Mouse (Mus musculus) adrenal gland, adult 8-10 months (tissue): ENCODE measurements around the gene Ass1. TPM values are rescaled to one million over a fixed set of nuclear protein-coding genes. Genes with fewer than 3 reads are reported as not detected.

Experiments used
- DNase-seq: peaks from one replicate; pipeline ENCODE4 v3.0.0; 2022
- total RNA-seq, 4 experiments: library from RNA; stranded (reverse); gene quantifications; 2 replicates each; pipeline ENCODE4 v1.2.4; 2022

Gene Ass1
- total RNA-seq, 4 experiments from 2014 or later, result 23.3 to 46.1 (median 34.9) TPM

DNA sequence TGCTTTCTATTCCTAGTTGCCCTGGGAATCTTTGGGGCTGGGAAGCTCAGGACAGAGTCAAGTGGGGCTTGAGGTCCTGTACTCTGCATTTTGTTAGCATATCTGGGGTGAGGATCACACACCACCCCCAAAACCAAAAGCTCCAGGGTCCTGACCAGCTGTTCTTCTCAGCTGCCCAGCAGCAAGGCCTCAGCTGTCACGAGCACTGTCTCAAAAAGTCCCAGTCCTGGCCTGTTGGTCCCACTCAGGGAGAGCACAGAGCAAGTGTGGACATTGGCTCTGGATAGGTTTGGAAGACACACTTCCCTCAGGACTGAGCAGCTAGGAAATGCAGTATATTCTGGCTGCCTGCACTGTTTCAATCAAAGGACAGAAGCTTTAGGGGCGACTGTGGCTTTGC lies 20.5 kb downstream of the Ass1 start:
- DNase-seq, result no peak

DNA sequence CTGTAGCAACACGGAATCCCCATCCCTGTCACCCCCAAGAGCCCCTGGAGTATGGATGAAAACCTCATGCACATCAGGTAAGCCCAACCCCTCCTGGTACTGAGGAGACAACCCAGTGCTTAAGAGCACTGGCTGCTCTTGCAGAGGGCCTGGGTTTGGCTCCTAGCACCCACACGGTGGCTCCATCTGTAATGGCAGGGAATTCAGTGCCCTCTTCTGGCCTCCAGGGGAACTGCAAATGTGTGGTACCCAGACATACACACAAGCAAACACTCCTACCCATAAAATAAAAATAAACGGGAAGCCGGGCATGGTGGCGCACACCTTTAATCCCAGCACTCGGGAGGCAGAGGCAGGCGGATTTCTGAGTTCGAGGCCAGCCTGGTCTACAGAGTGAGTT lies 22.3 kb downstream of the Ass1 start:
- no peak for DNase-seq

DNA sequence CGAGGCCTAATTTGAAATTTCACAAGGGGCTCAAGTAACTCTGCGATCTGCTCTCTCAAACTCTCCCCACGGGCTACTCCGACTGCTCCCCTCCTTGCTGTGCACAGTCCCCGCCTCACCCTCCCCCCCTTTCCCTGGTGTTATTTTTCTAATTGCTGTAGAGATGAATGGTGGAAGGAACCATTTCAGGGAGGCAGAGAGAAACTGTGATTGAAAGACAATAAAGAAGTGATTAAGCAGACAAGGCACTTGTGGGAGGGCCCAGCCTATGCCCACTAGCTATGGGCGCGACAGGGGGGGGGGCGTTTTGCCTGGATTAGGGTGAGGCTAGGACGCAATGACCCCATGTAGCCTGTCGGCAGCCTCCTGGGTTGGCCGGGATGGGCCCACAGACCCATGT lies 23.2 kb downstream of the Ass1 start:
- no peak for DNase-seq

DNA sequence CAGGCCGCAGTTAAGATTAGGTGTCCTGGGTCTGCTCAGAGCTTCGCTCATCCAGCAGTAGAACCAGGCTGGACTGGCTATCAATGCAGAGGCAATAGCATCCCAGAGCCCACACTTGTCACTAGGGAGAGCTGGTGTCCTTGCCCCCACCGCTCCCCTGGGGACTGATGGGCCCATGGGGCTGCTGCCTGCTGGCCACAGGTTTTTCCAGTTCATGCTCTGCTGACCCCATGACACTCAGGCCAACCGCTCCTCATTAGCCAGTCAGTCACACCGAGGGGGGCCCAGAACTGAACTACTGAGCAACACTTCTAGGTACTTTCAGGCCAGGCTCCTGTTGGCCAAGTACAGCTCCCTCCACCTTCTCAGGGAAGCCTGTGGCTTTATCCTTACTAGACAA lies 24.3 kb downstream of the Ass1 start:
- no peak for DNase-seq

DNA sequence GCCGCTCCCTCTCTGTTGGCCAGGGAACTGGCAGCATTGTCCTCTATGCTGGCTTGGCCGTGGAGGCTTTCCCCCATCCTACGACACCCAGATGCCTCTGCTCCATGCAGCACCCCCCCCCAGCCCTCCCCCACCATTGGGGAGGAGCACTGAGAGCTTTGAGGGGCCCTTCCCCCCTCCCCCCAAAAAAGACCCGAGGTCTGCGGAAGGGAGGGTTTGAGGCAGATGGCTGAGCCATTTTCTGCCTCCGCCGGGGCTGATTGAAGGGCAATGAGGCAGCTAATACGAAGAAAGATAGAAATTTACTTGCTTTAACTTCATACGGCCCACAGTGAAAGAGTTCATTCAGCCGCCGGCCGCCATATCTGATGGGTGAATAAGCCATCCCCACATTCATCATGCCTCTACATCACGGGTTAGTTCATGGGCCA lies 25.1 kb downstream of the Ass1 start:
- no peak for DNase-seq

DNA sequence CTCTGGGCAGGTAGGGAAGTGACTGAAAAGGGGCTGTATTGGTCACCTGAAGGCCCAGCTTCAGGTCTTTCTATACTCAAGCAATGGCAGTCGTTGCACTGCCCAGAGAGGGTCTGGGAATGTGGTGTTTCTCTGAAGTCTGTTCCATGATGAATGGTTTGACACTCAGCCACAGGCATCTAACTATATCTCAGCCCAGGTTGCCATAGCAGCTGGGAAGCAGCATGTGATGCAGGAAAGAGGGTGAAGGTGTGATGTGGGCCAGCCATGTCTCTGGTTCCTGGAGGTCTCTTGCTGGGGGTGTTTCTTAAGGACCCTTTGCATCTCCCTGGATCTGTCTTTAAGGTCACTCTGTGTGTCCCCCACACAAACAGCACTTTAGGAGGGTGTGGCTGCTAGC lies 26.1 kb downstream of the Ass1 start:
- DNase-seq, result no peak

DNA sequence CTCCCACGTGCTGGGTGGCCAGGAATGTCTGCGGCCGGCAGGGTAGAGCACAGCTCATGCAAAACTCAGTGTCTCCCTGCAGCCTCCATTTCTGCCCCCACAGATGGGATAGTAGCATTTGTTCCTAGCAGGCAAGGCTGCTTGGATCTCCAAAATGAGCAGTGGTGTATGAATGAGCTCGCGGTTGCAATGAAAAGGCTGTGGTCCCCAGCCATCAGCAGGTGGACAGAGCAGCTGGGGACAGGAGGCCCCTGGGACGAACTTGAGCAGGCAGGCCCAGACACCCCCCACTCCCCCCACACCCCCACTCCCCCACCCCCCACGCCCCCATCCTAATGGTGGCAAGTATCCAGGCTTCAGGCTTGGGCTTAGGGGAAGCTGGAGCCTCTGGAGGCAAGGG lies 27.1 kb downstream of the Ass1 start:
- no peak for DNase-seq

DNA sequence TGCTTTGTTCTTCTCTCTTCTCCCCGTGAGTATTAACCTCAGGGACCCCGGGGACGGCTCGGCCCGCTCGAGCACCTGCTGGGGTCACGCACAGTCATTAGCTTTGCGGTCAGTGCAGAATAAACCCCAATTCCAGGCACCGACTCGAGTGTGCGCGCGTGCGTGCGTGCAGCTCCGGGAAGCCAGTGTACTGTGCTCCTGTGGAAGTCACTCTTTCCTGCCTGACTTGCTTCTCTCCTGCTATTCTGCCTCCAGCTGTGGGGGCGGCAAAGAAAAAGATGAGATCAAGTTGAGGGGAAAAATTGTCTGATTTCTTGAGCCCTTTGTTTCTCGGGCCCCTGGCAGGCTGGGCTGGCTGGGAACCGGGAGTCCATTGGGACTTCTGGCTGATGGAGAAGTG lies 27.6 kb downstream of the Ass1 start:
- DNase-seq, result no peak

DNA sequence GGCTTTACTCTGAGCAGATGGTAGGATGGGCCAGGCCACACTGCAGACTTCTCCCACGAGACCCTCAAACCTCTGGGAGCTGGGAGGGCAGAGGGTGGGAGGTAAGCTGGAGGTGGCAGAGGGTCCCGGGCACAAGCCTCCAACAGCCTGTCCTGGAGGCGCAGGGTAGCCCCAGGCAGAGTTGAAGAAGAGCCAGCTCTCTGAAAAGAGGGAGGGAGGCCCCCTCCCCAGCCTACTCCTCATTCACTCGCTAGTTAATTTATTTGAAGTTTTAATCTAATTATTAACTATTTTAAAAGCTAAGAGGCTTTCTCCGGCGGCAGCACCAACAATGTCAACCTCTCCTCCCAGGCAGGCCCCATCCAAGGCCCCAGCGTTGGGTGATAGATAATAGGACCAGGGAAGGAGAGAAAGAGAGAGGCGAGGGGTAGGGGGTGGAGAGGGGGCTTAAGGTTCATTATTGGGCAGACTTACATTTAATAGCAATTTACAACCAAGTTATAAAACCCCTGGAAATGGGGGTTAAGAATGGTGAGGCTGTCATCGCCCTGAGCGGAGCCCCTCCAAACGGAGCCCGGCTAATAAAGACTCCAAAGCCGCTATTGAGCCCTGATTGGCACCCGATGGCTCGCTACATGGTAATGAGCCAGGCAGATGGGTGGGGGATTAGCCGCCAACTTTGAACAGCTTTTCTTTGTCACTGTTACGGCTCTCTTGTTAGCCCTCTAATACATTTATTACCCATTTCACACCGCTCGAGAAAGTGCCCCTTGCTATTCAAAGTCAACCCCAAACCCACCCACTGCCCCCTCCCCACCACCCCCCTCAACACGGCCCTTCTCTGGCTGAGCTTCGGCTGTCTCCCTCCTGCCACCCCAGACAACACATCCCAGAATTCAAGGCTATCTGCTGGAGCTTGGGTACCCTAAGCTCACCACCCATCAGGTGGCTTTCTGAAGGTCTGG lies 29.6 kb downstream of the Ass1 start:
- no peak for DNase-seq

DNA sequence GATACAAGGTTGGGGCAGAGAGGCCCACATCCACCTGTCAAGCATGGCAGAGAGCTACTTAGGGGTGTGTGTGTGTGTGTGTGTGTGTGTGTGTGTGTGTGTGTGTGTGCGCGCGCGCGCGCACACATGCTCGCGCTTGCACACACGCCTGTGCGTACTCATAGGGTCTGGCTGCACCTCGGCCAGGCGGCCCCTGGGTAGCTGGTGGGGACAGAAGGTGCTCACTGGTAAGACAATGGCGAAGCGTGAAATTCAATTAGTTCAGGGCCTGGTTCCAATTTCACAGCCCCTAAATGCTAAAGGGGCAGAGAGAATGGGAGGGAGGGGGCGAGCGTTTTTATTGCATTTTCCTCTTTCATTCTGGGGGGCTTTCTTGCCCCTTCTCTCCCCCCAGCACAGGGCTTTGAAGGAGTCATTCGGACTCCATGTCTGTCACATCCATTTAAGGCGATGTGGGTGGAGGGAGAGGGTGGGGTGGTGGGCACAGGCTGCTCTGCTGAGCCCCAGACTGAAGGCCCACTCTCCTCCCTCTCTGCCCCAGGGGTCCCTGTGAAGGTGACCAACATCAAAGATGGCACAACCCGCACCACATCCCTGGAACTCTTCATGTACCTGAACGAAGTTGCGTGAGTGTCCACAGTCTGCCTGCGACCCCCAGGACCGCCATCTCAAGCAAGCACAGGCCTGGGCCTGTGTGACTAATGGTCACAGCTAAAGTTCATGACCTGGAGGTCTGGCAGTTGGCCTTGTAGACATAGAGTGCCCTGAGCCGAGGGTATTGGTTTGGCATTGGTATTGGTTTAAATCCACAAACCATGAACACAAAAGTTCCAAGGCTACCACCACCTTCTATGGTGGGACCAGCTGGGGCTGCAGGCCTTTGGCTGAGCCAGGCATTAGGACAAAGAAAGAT lies 30.5 kb downstream of the Ass1 start:
- no peak for DNase-seq

DNA sequence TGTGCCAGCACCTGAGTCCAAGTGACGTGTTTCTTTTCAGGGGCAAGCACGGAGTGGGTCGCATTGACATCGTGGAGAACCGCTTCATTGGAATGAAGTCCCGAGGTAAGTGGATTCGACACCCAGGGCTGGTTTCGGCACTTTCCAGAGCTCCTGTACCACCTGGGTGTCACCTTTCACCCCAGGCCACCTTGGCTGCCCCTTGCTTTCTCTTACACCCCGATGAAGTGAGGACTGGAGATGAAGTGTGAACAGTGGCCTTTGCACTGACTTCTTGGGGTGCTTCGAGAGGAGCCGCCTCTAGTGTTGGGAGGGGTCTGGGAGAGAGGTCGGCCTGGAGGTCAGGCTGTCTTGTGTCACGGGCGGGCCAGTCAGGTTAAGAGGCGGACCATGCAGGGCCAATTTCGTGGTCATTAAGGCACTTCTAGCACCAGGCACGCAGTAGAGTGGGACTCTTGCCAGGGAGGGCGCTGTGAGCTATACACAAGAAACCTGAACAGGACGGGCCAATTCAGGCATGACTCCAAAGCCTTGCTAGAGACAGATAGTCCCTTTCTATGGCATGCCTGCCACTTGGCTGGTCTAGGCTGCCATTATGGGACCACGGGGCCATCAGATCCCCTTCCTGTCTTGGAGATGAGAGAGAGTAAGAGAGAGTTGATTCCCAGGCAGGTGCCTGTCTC lies 31.6 kb downstream of the Ass1 start:
- no peak for DNase-seq

DNA sequence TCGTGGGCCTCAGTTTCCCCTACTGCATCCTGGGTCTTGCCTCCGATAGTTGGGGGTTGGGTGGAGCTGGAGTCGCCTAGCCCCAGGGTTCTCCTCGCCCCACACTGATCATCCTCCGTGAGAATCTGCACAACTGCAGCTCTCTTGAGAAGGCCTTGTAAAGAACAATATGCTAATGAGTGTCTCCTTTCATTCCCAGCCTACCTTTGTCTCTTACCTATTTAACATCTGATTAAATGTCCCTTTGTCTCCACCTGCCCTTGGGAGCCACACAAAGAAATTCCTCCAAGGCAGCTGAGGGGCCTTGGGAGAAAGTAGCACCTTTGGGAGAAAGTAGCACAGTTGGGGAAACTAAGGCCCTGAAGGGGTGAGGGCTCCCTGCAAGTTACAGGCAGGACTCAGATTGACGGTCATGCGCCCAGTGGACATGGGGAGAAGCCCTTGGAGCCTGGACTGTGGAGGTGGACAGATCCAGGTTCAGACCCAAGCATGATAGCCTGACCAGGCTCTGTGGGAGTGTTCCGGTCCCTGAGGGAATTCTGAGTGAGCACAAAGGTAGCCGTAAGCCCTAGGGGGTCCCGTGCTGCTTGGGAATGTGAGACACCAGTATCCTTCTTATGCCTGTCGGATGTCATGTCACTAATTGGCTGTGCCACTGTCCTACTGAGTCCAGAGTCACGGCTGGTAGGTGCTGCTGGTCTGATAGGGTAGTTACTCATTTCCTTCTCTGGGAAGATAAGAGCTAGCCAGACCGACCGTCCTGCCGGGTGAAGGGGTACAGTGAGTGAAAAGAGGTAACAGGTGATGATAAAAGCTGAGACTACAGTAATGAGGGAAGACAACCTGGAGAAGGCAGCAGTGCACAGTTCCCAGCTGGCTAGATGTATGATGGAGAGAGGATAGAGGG lies 32.9 kb downstream of the Ass1 start:
- DNase-seq, result no peak

DNA sequence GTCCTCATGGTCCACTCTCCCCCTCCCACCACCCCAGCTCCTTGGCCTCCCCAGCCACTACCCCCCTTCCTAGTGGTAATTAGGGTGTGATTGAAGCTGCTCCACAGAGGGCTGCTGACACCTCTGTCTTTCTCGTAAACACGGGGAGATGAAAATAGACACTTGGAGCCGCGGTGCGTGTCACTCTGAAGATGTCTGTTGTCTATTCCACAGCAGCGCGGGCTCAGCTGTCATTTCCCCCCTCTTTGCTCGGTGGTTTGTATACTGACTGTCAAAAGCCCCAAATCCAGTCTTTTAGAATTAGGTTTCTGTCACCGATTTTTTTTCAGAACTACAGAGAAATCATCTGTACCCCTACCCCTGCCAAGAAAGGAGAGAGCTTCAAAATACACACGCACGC lies 35.5 kb downstream of the Ass1 start:
- DNase-seq, result no peak

DNA sequence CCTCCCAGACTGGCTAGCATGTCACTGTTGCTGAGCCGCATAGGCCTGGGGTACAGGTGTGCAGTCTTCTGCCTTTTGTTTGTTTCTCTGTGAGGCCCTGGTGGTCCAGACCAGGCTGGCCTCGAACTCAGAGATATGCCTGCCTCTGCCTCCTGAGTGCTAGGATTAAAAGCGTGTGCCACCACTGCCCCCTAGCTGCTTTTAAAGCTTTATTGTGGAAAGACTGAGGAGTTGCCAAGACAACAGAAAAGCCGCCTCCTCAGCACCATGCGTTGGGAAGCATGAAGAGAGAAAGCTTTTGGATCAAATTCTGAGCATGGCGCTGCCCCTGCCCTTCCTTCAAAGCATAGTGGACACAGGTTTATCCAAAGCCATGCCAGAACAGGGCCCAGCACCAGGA lies 38.8 kb downstream of the Ass1 start:
- no peak for DNase-seq

DNA sequence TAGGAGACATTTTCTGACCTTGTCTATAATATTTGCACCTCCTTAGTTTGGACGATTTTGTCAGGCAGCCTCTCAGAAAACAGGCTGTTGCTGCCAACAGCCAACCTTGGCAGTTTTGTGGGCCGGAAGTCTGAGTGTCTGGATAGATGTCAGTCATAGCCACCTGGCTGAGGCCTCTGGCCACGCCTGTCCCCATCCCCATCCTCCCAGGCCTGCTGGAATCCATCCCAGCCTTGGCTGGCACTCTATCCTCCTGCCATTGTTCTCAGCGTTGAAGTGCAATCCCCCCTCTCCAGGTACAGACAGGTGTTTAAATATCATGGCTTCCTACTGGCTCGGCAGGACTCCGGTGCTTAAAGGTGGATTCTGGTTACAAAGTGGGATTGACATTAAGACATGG lies 41.3 kb downstream of the Ass1 start:
- DNase-seq, result no peak

DNA sequence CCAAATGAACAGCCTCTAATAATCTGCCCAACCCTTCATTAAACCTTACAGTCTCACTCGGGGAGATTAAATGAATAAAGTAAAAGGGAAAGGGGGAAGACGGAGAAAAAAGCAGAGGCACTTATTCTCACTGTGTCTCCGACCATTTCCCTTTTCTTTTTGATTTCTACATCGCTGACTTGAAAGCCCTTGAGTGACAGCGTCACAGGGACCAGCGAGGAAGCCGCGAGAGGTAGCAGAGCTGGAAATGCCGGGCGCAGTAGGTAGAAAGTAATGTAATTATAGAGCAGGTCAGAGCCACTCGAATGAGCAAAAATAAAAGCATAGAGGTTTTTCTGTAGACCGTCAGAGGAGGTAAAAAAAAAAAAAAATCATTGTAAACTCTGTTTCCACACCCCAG lies 46.5 kb downstream of the Ass1 start:
- DNase-seq, result no peak

DNA sequence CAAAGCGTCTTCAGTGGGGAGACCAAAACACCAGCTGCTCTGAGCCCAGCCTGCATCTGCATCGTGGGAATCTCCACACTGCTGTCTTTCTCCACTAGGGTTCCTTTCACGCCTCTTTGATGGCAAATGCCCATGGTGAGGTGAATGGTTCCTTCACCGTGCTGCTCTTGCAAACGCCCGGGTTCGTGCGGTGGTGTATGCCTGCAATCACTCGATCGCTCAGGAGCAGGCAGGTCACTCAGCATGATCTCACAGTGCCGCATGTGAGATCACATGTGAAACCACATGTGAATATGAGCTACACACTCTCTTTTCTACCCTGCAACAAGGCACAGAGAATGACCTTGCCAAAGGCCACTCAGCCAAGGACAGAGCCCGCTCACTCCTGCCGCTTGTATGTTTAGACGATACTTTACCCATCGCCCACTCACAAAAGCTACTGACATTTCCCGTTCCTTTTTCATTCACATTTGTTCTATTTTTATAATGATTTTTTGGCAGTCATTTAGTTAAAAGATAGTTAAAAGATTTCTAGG lies 51.9 kb downstream of the Ass1 start:
- peak; percentile 46 for DNase-seq

DNA sequence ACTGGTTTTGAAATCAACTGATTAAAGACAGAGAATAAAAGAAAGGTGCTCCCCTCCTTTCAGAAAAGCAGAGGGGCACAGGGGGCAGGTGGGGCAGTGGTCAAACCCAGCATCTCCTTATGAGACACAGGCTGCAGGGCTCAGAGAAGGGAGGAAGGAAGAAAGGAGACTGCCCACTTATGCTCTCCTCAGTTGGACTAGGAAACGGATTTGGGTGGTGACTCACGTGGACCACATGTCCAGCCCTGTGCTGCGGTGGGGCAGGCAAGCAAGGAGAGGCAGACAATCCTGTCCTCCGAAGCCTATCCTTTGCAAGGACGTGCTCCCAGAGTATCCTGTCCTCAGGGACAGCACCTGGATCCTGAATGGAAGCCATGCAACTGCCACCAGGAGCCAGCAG lies 54.6 kb downstream of the Ass1 start:
- DNase-seq, result peak; percentile 69

DNA sequence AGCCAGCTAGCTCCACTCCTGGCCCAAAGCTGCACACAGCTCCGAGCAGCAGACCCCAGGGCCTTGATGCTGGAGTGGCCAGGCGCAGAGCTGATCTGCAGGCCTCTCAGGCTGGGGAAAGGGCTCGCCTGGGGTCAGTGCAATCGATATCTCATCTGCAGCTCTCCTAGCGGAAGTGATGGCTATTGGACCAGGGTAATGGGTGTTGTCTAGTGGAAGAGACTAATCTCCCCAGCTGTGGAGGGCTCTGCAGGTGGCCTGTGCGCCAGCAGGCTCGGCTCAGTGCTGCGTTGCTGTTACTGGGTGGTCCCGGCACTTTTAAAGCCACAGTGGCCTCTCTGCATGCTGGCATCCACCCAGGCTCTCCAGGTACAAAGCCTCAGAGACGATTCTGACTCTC lies 55.8 kb downstream of the Ass1 start:
- DNase-seq, result no peak

DNA sequence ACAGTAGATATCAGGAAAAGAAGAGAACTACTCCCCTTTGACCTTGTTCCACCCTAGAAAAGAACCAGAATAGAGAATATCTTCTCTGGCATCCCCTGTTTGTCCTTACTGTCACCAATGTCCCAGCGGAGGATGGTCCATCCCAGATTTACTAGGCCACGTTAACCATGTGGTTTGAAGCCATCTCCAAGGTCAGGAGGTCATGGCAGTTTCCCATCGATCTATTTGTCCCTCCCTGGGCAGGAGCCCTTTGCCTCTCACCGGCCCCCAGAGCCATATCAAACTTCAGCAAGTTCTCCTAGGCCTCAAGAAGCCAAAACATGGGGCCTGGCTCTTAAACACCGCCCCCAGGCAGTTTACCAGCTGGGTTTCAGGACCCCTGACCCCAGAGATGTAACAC lies 60.2 kb downstream of the Ass1 start:
- DNase-seq, result no peak

DNA sequence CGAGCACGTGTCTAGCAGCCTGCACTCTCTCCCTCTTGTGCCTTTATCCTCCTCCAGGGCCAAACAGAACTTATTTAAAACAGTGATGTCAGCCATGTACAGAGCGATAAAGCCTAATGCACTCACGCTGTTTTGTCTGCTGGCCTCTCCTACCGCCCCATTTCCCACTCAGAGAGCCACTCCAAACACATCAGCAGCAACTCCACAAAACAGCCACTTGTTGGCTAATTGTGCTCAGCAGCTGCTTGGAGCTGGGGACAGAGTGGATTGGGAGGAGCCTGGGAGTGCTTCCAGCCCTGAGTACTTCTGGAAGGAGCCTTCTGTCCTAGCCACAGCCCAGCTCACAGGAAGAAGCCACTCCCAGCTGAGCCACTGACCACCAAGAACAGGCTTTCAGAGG lies 67.0 kb downstream of the Ass1 start:
- no peak for DNase-seq

DNA sequence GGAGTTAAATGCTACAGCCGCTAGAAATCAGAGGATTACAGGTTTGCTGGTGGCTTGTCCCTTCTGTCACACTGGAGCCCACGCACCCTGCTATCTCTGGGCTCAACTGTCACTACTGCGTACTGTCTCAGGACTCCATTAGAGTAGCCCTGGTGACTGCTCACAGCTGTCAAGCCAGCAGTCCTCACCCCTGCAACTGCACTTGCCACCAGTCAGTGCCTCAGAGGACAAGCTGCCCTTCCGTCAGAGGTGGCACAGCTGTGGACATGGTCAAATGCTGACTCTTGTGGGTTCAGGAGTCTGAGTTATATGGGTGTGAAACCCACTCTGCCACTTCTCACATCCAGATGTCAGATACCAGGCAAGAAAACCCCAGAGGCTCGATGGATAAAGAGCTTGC lies 68.7 kb downstream of the Ass1 start:
- DNase-seq, result no peak
